Mouse (Mus musculus): ENCODE measurements at regions not wholly inside any gene's neighbourhood (a gene's known extent, or its start where the extent isn't known, plus 50 kb on each side); places are given as distances from the start of the nearest gene placed in this dataset.
A peak's percentile ranks its signal among the peaks of the same experiment; 100 is the strongest.

- DNase-seq (ENCODE audit: low spot score), result peak; percentile 25
Observed at GRCm38 (mm10) chrX:95291676-95292075, 95.0 kb upstream of the Arhgef9 start.

GRCm38 (mm10) chrX:95282038-95282437 lies 85.4 kb upstream of the Arhgef9 start:
- DNase-seq (ENCODE audit: low spot score), result no peak

GRCm38 (mm10) chrX:95253517-95253916 lies 56.9 kb upstream of the Arhgef9 start:
- DNase-seq (ENCODE audit: low spot score), result peak; percentile 6

Data from layer of hippocampus, adult 11-12 months (tissue).